Mouse (Mus musculus): Measurements from ENCODE around the gene Mfsd5.

Mfsd5 gene

DNA sequence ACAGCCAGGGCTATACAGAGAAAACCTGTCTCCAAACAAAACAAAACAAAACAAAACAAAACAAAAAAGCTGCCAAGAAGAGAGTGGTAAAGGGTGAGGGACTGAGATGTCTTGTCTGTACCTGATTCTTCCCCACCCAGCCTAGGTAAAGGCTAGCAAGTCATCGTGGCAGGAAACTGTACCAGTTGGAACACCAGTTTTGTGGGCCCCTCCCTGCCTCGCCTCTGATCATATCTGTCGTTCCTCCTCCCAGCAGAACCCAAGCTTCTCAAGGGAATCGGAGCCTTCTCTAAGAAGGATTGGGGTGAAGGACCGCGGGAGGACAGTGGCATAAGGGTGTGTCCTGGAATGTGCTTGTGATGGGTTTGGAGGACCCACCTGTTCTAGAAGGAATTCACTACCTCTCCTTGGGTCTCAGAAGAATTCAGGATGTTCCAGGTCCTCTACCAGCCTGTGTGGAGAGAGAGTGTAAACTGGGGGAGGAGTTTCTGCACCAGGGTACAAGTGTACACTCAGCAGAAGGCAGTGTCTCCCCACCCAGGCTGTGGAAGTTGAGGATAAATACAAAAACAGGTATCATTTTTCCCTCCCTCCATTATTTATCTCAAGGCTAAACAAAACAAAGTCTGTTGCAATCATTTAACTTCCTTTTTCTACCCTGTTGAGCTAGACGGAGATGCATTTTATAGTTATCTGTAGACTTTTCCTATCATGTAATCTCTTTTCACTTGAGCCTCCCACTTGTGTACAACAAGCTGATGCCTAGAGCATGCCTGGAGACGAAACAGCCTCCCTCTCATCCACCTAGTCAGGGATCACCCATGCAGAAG lies 3.4 kb downstream of the Mfsd5 start:
- no peak for DNase-seq (ENCODE audit: low spot score in 2 of 2)

DNA sequence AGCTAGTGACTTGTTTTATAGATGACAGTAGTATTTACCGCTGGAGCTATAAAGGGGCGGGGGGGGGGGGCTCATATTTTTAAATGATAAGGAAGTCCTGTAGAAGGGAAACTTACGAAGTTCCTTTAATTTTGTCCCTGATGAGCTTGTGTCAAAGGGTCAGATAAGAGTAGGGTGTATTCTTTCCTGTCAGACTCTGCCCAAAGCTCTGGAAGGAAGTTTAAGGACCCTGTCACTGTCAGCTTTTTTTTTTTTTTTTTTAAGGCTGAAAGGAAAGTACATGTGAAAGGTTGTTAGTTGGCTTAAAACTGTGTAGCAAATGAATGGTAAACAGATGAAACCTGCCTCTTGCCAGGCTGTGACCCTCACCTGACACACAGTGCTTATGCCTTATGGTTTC lies 4.4 kb downstream of the Mfsd5 start:
- DNase-seq (ENCODE audit: low spot score in 2 of 2) = no peak

DNA sequence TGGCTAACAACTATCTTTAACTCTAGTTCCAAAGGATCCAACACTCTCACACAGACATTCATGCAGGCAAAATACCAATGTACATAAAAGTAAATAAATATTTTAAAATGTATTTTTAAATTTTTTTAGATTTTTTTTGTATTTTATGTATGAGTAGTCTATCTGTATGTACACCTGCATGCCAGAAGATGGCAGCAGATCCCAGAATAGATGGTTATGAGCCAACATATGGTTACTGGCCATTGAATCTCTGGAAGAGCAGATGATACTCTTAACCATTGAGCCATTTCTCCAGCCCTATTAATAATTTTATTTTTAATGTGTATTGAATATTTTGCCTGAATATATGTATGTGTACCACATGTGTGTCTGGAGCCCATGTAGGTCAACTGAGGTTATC lies 8.1 kb downstream of the Mfsd5 start:
- DNase-seq (ENCODE audit: low spot score in 2 of 2) = no peak

DNA sequence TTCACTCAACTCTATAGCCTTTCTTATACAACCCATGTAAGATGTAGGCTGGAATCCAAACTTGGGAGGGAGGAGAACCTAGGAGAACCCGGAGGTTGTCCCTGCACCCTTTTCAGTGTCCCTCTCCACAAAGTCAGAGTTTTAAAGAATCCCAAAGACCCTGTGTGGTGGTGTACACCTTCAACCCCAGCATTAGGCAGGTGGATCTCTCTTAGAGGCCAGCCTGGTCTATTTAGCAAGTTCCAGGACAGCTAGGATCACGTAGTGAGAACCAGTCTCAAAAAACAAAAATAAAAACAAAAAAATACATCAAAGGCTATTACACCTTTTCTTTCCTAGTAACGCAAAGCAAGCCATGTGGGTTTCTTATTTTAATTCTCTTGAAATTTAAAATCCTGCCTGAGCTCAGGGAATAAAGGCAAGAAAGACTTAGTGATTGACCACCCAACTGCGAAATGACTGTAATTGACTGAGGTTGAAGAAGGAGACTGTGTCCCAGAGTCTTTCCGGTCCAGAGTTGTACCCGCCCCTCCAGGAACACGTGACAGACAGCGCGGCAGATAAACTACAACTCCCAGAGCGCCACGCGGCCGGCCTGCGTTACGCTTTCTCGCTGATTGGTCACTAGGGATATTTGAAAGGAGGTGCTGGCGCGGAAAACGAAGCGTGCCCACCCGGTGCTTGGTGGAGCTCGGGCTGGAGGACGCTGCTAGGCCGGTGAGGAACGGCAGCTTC lies 16.5 kb downstream of the Mfsd5 start, which contains the start of gene Espl1:
Gene Espl1, plus strand, starts transcription at position 634 of the 735 bp plus-strand sequence.
- DNase-seq (ENCODE audit: low spot score in 2 of 2) = peak; percentile 95 to 97

DNA sequence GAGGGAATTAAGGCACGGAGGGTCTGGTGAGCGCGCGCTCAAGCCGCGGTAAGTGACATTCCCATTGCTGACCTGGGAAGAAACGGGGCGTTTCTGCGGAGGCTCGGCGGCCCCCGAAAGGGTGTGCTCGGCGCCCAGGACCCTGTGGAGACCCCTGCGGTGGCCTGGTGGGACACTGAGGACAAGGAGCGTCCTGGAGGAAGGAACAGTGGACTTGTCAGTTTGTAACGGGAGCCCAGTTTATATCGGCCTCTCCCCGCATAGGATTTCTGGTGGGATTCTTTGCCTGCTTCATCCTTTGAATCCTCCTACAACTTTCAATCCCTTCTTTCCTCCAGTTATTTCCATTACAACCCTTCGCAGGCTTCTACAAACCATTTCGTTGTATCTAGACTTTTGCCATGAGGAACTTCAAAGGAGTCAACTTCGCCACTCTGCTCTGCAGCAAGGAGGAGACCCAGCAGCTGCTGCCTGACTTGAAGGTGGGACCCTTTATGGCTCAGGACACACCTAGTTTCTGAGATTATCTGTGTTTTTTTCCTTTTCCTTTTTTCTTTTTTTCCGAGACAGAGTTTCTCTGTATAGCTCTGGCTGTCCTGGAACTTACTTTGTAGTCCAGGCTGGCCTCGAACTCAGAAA lies 17.2 kb downstream of the Mfsd5 start:
- no peak for DNase-seq (ENCODE audit: low spot score in 2 of 2)

DNA sequence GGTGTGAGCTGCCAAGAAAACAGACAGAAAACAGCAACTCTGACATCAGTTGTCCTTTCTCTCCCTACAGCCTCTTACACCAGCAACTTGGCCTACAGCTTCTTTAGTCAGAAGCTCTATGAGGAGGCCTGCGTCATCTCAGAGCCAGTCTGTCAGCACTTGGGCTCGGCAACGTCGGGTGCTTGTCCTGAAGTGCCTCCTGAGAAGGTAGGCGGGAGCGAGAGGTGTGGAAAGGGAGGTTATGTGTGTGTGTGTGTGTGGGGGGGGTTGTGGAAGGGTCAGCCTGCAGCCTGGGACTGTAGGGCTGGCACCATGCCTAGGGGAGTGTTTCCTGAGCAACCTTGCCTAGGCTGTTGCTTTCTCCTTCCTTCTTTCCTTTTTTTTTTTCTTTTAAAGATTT lies 23.3 kb downstream of the Mfsd5 start:
- no peak for DNase-seq (ENCODE audit: low spot score in 2 of 2)

DNA sequence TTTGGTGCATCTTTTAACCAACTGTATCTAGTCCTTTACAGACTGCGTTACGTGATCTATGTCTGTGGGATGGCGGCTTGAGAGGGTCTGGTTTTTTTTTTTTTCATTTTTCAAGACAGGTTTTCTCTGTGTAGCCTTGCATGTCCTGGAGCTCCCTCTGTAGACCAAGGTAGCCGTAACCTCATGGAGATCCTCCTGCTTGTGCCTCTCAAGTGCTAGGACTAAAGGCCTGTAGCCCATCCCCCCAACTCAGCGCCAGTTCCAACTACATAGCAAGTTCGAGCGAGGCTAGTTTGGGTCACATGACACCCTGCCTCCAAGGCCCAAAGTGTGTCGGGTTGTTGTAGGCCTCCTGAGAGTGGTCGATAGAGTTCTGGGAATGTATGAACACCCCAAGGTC lies 29.5 kb downstream of the Mfsd5 start:
- DNase-seq (ENCODE audit: low spot score in 2 of 2) = no peak

DNA sequence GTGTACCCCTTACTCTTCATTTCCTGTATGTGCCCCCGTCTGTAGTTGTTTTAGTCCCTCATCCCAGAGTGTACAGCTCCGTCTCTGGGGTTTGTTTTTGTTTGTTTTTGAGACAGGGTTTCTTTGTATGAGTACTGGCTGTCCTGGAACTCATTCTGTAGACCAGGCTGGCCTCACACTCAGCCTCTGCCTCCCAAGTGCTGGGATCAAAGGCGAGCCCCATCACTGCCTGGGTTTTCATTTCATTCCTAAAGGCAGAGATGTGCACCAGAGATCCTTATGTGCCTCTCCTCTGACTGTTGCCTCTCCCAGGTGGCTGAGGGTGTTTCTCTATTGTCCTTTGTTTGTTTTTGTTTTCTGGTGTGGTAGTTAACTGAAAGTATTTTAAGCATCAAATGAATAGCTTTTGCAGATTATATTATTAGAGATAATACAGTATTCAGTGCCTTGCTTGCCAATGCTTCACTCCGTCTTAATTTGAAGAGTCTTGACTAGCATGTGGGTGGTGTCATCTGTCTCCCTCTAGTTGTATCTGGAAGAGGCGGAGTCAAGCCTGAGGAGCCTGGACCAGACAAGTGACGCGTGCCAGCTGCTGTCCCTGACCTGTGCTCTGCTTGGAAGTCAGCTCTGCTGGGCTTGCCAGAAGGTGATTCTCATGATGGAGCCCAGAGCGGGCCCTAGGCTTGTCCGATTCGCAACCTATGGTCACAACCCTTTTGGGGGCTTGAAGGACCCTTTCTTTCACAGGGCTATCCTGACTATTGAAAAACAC lies 31.0 kb downstream of the Mfsd5 start:
- DNase-seq (ENCODE audit: low spot score in 2 of 2) = no peak

DNA sequence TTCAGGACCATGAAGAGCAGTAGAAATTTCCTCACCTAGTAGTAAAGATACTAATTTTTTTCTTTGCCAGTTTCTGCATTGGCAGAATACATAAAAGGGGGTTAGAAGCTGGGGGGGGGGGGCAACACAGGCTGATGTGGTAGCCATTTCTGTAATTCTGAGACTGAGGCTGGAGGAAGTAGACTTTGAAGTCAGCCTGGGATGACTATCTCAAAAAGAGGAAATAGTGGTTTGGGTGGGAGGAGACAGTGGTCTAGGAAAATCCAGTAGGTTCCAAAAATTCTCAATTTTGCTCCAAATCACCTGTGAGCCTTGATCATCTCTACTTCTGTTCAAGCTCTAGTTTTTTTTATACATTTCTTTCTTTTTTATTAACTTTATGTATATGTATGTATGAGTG lies 32.2 kb downstream of the Mfsd5 start:
- DNase-seq (ENCODE audit: low spot score in 2 of 2) = no peak

DNA sequence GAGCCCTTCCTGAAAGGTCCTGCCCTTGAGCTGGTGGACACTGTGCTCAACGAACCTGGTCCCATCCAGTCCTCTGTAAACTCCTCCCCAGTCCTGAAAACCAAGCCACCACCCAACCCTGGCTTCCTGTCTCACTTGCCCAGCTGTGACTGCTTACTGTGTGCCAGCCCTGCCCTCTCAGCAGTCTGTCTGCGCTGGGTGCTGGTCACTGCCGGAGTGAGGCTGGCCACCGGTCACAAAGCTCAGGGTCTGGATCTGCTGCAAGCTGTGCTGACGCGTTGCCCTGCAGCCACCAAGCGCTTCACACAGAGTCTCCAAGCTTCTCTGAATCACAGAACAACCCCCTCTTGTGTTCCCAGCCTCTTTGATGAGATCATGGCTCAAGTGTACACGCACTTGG lies 36.0 kb downstream of the Mfsd5 start:
- DNase-seq (ENCODE audit: low spot score in 2 of 2) = no peak

DNA sequence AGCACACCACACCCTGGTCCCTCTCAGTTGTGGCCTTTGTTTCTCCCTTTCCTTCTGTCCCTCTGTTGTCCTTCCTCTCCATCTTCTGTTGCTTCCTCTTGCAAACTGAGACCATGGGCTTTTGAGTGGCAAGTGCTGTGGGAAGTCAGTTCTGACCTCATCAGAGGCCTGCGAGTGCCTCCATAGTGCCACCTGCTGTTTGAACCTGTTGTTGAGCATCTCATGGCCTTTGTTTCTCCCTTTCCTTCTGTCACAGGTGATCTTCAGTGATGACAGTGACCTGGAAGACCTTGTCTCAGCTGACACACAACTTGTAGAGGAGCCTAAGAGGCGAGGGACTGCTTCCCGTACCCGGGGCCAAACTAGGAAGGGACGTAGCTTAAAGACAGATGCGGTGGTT lies 37.0 kb downstream of the Mfsd5 start:
- peak; percentile 72 to 77 for DNase-seq (ENCODE audit: low spot score in 2 of 2)

DNA sequence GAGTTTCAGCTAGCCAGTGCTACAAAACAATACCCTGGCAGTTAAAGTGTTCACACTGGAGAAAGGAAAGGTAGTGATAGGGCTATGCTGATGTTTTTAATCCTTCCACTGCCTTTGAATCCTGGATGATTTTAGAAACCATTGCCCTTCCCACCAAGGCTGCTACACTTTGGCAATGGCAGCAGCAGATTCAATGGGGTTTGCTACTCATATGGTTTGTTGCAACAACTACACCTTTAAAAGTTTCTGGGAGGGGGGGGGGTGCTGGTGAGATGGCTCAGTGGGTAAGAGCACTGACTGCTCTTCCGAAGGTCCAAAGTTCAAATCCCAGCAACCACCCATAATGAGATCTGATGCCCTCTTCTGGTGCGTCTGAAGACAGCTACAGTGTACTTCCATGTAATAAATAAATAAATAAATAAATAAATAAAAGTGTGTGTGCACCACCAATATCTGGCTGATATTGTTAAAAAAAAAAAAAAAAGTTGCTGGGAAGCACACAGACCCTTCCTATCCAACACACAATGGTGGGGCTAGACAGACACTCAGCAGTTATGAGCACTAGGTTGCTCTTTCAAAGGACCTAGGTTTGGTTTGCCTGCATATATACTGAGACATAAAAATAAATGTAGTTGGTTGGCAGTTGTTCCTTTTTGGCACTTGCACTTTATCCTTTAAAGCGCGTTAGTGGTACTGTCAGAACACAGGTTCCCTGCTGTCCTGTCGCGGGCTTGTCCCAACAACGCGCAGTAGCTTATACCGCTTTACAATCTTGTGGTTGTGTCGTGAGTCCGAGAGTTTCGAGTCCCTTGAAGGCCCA lies 45.6 kb downstream of the Mfsd5 start:
- DNase-seq (ENCODE audit: low spot score in 2 of 2) = no peak

DNA sequence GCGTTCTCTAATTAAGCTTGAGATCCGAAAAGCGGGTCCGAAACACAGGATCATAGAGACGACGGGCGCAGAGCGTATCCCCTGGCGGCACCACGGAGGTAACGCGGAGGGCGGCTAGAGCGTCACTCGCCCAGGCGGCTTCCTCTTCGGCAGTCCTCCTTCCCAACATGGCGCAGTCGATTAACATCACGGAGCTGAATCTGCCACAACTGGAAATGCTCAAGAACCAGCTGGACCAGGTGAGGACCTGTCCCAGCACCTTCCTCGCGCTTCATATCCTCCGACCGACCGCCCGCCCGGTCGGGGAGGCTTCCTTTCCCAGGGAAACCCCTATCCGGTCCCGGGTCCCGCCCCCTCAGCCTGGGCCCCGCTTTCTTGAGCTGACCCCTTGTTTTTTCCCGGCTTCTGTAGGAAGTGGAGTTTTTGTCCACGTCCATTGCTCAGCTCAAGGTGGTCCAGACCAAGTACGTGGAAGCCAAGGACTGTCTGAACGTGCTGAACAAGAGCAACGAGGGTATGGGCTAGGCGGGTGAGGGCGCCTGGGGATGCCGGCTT lies 46.8 kb downstream of the Mfsd5 start, which contains the start of gene Pfdn5:
Gene Pfdn5, plus strand, starts transcription at position 95 of the 555 bp plus-strand sequence.
- DNase-seq (ENCODE audit: low spot score in 2 of 2) = peak; percentile 91 to 93

DNA sequence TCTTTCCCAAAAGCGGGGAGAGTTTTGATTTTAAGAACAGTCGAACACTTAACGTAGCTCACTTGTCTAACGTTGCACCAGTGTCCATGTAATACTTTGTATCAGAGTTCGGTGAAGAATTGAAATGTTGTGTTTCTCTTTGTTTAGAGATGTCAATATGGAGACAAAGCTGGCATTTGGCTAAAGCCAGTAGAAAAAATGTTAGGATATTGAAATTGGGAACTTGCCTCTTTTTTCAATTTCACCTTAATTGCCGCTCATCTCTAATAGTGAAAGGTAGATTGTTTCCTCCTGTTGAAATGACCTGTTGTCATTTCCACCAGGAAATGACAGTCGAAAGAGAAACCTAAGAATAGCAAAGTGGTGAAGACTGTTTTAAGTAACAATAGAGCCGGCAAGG lies 47.6 kb downstream of the Mfsd5 start:
- DNase-seq (ENCODE audit: low spot score in 2 of 2) = no peak
